ENCODE assay signal across 8 mouse cellular contexts in the genomic region with DNA sequence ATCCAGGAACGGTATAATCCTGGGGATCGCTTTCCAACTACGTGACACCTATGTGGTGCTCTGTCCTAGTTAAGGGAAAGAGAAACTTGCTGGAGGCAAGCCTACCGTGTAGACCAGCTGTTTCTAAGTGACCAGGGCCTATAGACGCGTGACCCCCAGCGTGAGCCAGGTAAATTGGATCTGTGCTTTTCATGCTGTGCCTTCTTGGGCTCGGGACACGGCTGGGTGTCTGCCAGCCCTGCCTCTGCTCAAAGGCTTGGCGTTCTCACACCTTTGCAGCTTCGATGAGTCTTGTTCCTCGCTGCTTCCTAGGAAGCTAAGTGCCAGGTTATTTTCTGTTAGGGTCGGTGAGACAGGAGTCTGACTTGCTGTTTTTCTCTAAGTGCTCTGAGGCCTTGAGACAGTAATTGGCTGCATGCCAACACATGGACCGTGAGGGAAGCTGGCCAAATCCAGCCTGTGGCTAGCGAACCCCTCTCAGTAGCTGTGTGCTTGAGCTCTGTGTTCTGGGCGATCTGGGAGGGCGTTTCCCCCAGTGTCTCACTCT.
DNase-seq lines count a peak whose midpoint lies in the region; ATAC-seq lines count a peak whose summit lies in the region.

No protein-coding gene starts in this region.

- H3K4me1 ChIP-seq in neural tube, embryonic 13.5 days (replicated peaks), result peaks cover 34% of the 10 kb centered on the region

- ATAC-seq in neural tube, embryonic 13.5 days (ENCODE audit: low read depth), result peak; percentile 51; the same call in 1 of the 2 replicates

- H3K9ac ChIP-seq in neural tube, embryonic 13.5 days, result no peak overlapping the region

- H3K9me3 ChIP-seq in neural tube, embryonic 13.5 days, result no peaks in the 10 kb centered on the region

- intact Hi-C loops in heart, postnatal 14 days (cut with DNase I), result no loop called here
- intact Hi-C loops in left cerebral cortex, postnatal 10 days (cut with DNase I), result no loop called here

- no peaks in the 10 kb centered on the region for H3K36me3 ChIP-seq in neural tube, embryonic 13.5 days

- DNase-seq in urinary bladder, postnatal 14 days (ENCODE audit: low spot score), result peak; percentile 19
- DNase-seq in urinary bladder, postnatal 10 days (ENCODE audit: low spot score), result no peak
- peak; percentile 73 to 81 for DNase-seq in cerebellum, postnatal 14 days
- peak; percentile 24 to 41 for DNase-seq in heart, postnatal 14 days
- peak; percentile 25 to 59 for DNase-seq in left cerebral cortex, postnatal 10 days (ENCODE audit: extremely low spot score in 1 of 2, low spot score in 2 of 2)
- DNase-seq in spleen, postnatal 10 days (ENCODE audit: low spot score in 2 of 2), result no peak
- DNase-seq in embryo, embryonic 9.5 days (ENCODE audit: extremely low spot score), result no peak

- WGBS in neural tube, embryonic 13.5 days, result 57% methylated on average over 17 of the region's 17 CpGs

- H3K4me2 ChIP-seq in neural tube, embryonic 13.5 days, result no peak overlapping the region

- H3K27me3 ChIP-seq in neural tube, embryonic 13.5 days, result no peaks in the 10 kb centered on the region

- H3K4me3 ChIP-seq in neural tube, embryonic 13.5 days, result no peak overlapping the region

- H3K27ac ChIP-seq in neural tube, embryonic 13.5 days (replicated peaks), result peak overlapping the region; percentile 59

Comparison
In these comparisons a context has a peak if more than half of its experiments do, and no peak if none do; other contexts are left out.
1. DNase-seq: peak in urinary bladder, postnatal 14 days (single experiment), cerebellum, postnatal 14 days (2 of 2), heart, postnatal 14 days (2 of 2) and left cerebral cortex, postnatal 10 days (2 of 2); none in urinary bladder, postnatal 10 days (single experiment), spleen, postnatal 10 days (0 of 2) and embryo, embryonic 9.5 days (single experiment).